In genomic region chr1:63203950-63204659, GRCm38 (mm10) we compare ENCODE assay signal across 8 mouse cellular contexts. TPM values are rescaled to one million over a fixed set of nuclear protein-coding genes. Genes with fewer than 3 reads are reported as not detected.
A peak's percentile ranks its signal among the peaks of the same experiment; 100 is the strongest.
DNase-seq lines count a peak whose midpoint lies in the region; ATAC-seq lines count a peak whose summit lies in the region.

No protein-coding gene starts in this region.

- H3K4me1 ChIP-seq in heart, embryonic 11.5 days (ENCODE audit: control insufficient read depth, insufficient read depth, low read length): peaks cover 6% of the 10 kb centered on the region; the same call in 1 of the 2 replicates
- H3K4me1 ChIP-seq in forebrain, embryonic 11.5 days (replicated peaks; ENCODE audit: control insufficient read depth, insufficient read depth, low read length): peaks cover 15% of the 10 kb centered on the region
- H3K4me1 ChIP-seq in neural tube, embryonic 13.5 days (replicated peaks): peaks cover 17% of the 10 kb centered on the region

- peaks cover 7% of the 10 kb centered on the region for H3K9me3 ChIP-seq in heart, embryonic 11.5 days (replicated peaks; ENCODE audit: control insufficient read depth, low read length)
- H3K9me3 ChIP-seq in forebrain, embryonic 11.5 days (ENCODE audit: control insufficient read depth, low read length): no peaks in the 10 kb centered on the region
- H3K9me3 ChIP-seq in neural tube, embryonic 13.5 days: peaks cover 6% of the 10 kb centered on the region; the same call in 1 of the 2 replicates

- peak; percentile 81 for ATAC-seq in heart, embryonic 11.5 days (replicated peaks; ENCODE audit: insufficient number of reproducible peaks, low FRiP score, low TSS enrichment)
- ATAC-seq in forebrain, embryonic 11.5 days (replicated peaks; ENCODE audit: low FRiP score): peak; percentile 88
- peak; percentile 85 for ATAC-seq in neural tube, embryonic 13.5 days (ENCODE audit: low read depth)

- no peak overlapping the region for H3K4me3 ChIP-seq in heart, embryonic 11.5 days (ENCODE audit: low read depth, low read length)
- no peak overlapping the region for H3K4me3 ChIP-seq in forebrain, embryonic 11.5 days (ENCODE audit: low read depth, low read length)
- H3K4me3 ChIP-seq in neural tube, embryonic 13.5 days: no peak overlapping the region

- H3K9ac ChIP-seq in heart, embryonic 11.5 days (ENCODE audit: low read depth, low read length): no peak overlapping the region
- H3K9ac ChIP-seq in forebrain, embryonic 11.5 days (ENCODE audit: low read length): peak overlapping the region; percentile 35; the same call in 1 of the 2 replicates
- no peak overlapping the region for H3K9ac ChIP-seq in neural tube, embryonic 13.5 days

- H3K36me3 ChIP-seq in heart, embryonic 11.5 days (ENCODE audit: control insufficient read depth, insufficient read depth, low read length): no peaks in the 10 kb centered on the region
- H3K36me3 ChIP-seq in forebrain, embryonic 11.5 days (ENCODE audit: control insufficient read depth, insufficient read depth, low read length): no peaks in the 10 kb centered on the region
- H3K36me3 ChIP-seq in neural tube, embryonic 13.5 days: no peaks in the 10 kb centered on the region

- WGBS in heart, embryonic 11.5 days (ENCODE audit: insufficient replicate concordance): 23% methylated on average over 7 of the region's 7 CpGs
- 5% methylated on average over 7 of the region's 7 CpGs for WGBS in forebrain, embryonic 11.5 days
- WGBS in neural tube, embryonic 13.5 days: 6% methylated on average over 7 of the region's 7 CpGs

- H3K27ac ChIP-seq in heart, embryonic 11.5 days (ENCODE audit: low read depth, low read length): peak overlapping the region; percentile 57
- peak overlapping the region; percentile 78 for H3K27ac ChIP-seq in forebrain, embryonic 11.5 days (ENCODE audit: low read depth, low read length)
- H3K27ac ChIP-seq in neural tube, embryonic 13.5 days (replicated peaks): peak overlapping the region; percentile 81

- no peaks in the 10 kb centered on the region for H3K27me3 ChIP-seq in heart, embryonic 11.5 days (ENCODE audit: control insufficient read depth, insufficient read depth, low read length)
- H3K27me3 ChIP-seq in forebrain, embryonic 11.5 days (ENCODE audit: control insufficient read depth, insufficient read depth, low read length): no peaks in the 10 kb centered on the region
- H3K27me3 ChIP-seq in neural tube, embryonic 13.5 days: no peaks in the 10 kb centered on the region

- intact Hi-C loops in heart, postnatal 10 days (cut with DNase I): no loop called here

- no peak for DNase-seq in heart, postnatal 10 days
- DNase-seq in ES-CJ7 (ENCODE audit: low read depth, low spot score): peak; percentile 92
- peak; percentile 80 for DNase-seq in forebrain, embryonic 11.5 days (ENCODE audit: low spot score)
- peak; percentile 44 to 67 for DNase-seq in kidney, postnatal 4 days
- no peak for DNase-seq in urinary bladder, postnatal 25 days (ENCODE audit: low spot score)
- DNase-seq in cerebellum, adult 11 months: no peak

- H3K4me2 ChIP-seq in heart, embryonic 11.5 days: no peak overlapping the region
- H3K4me2 ChIP-seq in forebrain, embryonic 11.5 days (ENCODE audit: low read depth, low read length, severe bottlenecking): peak overlapping the region; percentile 22; the same call in 1 of the 2 replicates
- no peak overlapping the region for H3K4me2 ChIP-seq in neural tube, embryonic 13.5 days

RNA-seq across cellular contexts. Expression of gene Gpr1, which starts 10.2 kb away (rescaled TPM):
- not detected in 2 replicates for polyA plus RNA-seq in heart, embryonic 11.5 days (2014; fragmentation: Nextera tagmentation; extraction: Ambion mirVana)
- under 1 TPM; 0.22 to 0.35 TPM for total RNA-seq in heart, postnatal 10 days (2021)
- polyA plus RNA-seq in forebrain, embryonic 11.5 days (2014; fragmentation: Nextera tagmentation; extraction: Ambion mirVana): 0.35 TPM in 1 of 2 replicates, not detected in the other
- 0.59 and 1.1 TPM in 2 replicates for polyA plus RNA-seq in neural tube, embryonic 13.5 days (2015; fragmentation: Nextera tagmentation; extraction: Ambion mirVana)

RNA-seq across cellular contexts. Expression of gene Ndufs1, which starts 27.5 kb away (rescaled TPM):
- 285 and 339 TPM in 2 replicates for polyA plus RNA-seq in heart, embryonic 11.5 days (2014; fragmentation: Nextera tagmentation; extraction: Ambion mirVana)
- 100 to 1,000 TPM; 670 to 683 TPM for total RNA-seq in heart, postnatal 10 days (2021)
- 136 and 137 TPM in 2 replicates for polyA plus RNA-seq in forebrain, embryonic 11.5 days (2014; fragmentation: Nextera tagmentation; extraction: Ambion mirVana)
- 143 and 145 TPM in 2 replicates for polyA plus RNA-seq in neural tube, embryonic 13.5 days (2015; fragmentation: Nextera tagmentation; extraction: Ambion mirVana)

RNA-seq across cellular contexts. Expression of gene Eef1b2, which starts 27.5 kb away (rescaled TPM):
- polyA plus RNA-seq in heart, embryonic 11.5 days (2014; fragmentation: Nextera tagmentation; extraction: Ambion mirVana): 416 and 417 TPM in 2 replicates
- total RNA-seq in heart, postnatal 10 days (2021): 100 to 1,000 TPM; 445 to 453 TPM
- polyA plus RNA-seq in forebrain, embryonic 11.5 days (2014; fragmentation: Nextera tagmentation; extraction: Ambion mirVana): 502 and 538 TPM in 2 replicates
- polyA plus RNA-seq in neural tube, embryonic 13.5 days (2015; fragmentation: Nextera tagmentation; extraction: Ambion mirVana): 469 and 536 TPM in 2 replicates

Comparison
In these comparisons a context has a peak if more than half of its experiments do, and no peak if none do; other contexts are left out.
1. DNase-seq: peak in ES-CJ7 (single experiment), forebrain, embryonic 11.5 days (single experiment) and kidney, postnatal 4 days (2 of 2); none in heart, postnatal 10 days (0 of 2), urinary bladder, postnatal 25 days (single experiment) and cerebellum, adult 11 months (single experiment).
2. Peak in every context shown above with its lines, with median percentiles within 50 percentile points of each other: ATAC-seq and H3K27ac ChIP-seq.